Comparison of ENCODE assay signal across 14 mouse cellular contexts in the genomic region with DNA sequence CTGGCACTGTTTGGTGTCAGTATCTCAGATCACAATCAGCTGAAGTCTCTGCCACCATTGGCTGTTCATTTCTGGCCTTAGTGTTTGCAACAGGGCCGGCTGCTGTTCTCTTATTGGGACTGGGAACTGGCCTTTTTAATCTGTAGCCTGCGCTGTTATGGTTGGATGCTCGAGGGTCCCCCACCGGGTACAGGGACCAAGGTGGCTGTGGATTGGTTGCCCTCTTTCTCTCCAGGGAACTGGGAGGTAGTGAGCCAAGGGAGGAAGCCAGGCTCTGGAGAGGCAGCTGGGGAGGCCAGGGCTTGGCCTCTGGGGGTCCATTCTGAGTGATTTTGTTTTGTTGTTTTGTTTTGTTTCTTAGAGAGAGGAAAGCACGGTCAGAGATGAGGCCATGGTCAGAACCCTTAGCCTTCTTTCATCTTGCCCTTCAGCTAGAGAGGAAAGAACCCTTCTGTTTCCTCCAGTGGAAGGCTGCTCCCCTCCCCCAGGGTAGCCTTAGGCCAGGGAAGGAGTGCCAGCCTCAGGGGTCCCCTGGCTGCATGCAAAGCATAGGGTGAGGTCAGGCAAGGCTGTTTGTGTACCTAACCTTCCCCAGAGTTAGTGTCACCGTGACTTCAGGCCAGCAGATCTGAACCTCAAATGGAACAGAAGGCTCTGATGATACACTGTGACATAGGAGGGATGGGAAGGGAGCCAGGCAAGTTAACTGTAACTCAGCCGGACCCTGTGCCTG.
DNase-seq lines count a peak whose midpoint lies in the region; ATAC-seq and TF ChIP-seq lines count a peak whose summit lies in the region.
"Had no signal": no experiment of that assay in that cellular context is flagged by ENCODE, and none has a peak within 500 bp of the region (broad histone marks: within the 10 kb centered on the region; RNA-seq: fewer than 3 reads in every experiment).

No protein-coding gene starts in this region.

- no peak overlapping the region for H3K4me3 ChIP-seq in hindbrain, embryonic 16.5 days (ENCODE audit: low read length)
- H3K4me3 ChIP-seq in hindbrain, embryonic 11.5 days (ENCODE audit: low read depth, low read length) = no peak overlapping the region
- H3K4me3 ChIP-seq in neural tube, embryonic 13.5 days = no peak overlapping the region
- H3K4me3 ChIP-seq in embryonic facial prominence, embryonic 14.5 days (ENCODE audit: low read depth, low read length) = no peak overlapping the region; the same call in 1 of the 2 replicates
- no peak overlapping the region for H3K4me3 ChIP-seq in stomach, postnatal 0 days (ENCODE audit: low read depth, low read length)

- no peak overlapping the region for H3K27ac ChIP-seq in hindbrain, embryonic 16.5 days (ENCODE audit: low read depth, low read length)
- H3K27ac ChIP-seq in hindbrain, embryonic 11.5 days (ENCODE audit: low read depth, low read length) = no peak overlapping the region
- H3K27ac ChIP-seq in neural tube, embryonic 13.5 days (replicated peaks) = peak overlapping the region; percentile 53
- H3K27ac ChIP-seq in embryonic facial prominence, embryonic 14.5 days (replicated peaks; ENCODE audit: low read depth, low read length) = no peak overlapping the region
- H3K27ac ChIP-seq in stomach, postnatal 0 days (replicated peaks) = no peak overlapping the region

- TF ChIP-seq CTCF in stomach, postnatal 0 days (IDR thresholded peaks at IDR 0.05; ENCODE audit: low read depth) = no peak

- H3K36me3 ChIP-seq in hindbrain, embryonic 16.5 days (ENCODE audit: control insufficient read depth, insufficient read depth, low read length) = no peaks in the 10 kb centered on the region
- no peaks in the 10 kb centered on the region for H3K36me3 ChIP-seq in hindbrain, embryonic 11.5 days (ENCODE audit: control insufficient read depth, insufficient read depth, low read length)
- no peaks in the 10 kb centered on the region for H3K36me3 ChIP-seq in neural tube, embryonic 13.5 days
- no peaks in the 10 kb centered on the region for H3K36me3 ChIP-seq in embryonic facial prominence, embryonic 14.5 days (ENCODE audit: control insufficient read depth, insufficient read depth, low read length)
- no peaks in the 10 kb centered on the region for H3K36me3 ChIP-seq in stomach, postnatal 0 days (ENCODE audit: control insufficient read depth, insufficient read depth, low read length)

- no peak for DNase-seq in hindbrain, embryonic 11.5 days (ENCODE audit: low spot score)
- DNase-seq in neural tube, embryonic 10.5 days (ENCODE audit: extremely low spot score, low spot score) = no peak
- DNase-seq in embryonic facial prominence, embryonic 14.5 days (ENCODE audit: low spot score) = no peak
- no peak for DNase-seq in stomach, postnatal 0 days (ENCODE audit: low spot score)
- DNase-seq: adrenal gland, postnatal 14 days; gastrocnemius, postnatal 25 days; kidney, postnatal 14 days; lung, postnatal 36 days; right cerebral cortex, postnatal 25 days had no signal

- H3K9me3 ChIP-seq in hindbrain, embryonic 16.5 days (ENCODE audit: control insufficient read depth, low read length) = no peaks in the 10 kb centered on the region
- no peaks in the 10 kb centered on the region for H3K9me3 ChIP-seq in hindbrain, embryonic 11.5 days (ENCODE audit: control insufficient read depth, low read length)
- H3K9me3 ChIP-seq in neural tube, embryonic 13.5 days = no peaks in the 10 kb centered on the region
- H3K9me3 ChIP-seq in embryonic facial prominence, embryonic 14.5 days (ENCODE audit: control insufficient read depth, low read length) = no peaks in the 10 kb centered on the region
- no peaks in the 10 kb centered on the region for H3K9me3 ChIP-seq in stomach, postnatal 0 days (ENCODE audit: control insufficient read depth, low read length)

- no peak overlapping the region for H3K9ac ChIP-seq in hindbrain, embryonic 16.5 days (ENCODE audit: low read depth, low read length)
- no peak overlapping the region for H3K9ac ChIP-seq in hindbrain, embryonic 11.5 days (ENCODE audit: low read depth, low read length)
- H3K9ac ChIP-seq in neural tube, embryonic 13.5 days = no peak overlapping the region
- no peak overlapping the region for H3K9ac ChIP-seq in embryonic facial prominence, embryonic 14.5 days (ENCODE audit: low read depth, low read length)
- H3K9ac ChIP-seq in stomach, postnatal 0 days (ENCODE audit: low read length) = no peak overlapping the region

- H3K27me3 ChIP-seq in hindbrain, embryonic 16.5 days (replicated peaks; ENCODE audit: control insufficient read depth, insufficient read depth, low read length) = no peaks in the 10 kb centered on the region
- H3K27me3 ChIP-seq in hindbrain, embryonic 11.5 days (ENCODE audit: control insufficient read depth, insufficient read depth, low read length) = no peaks in the 10 kb centered on the region
- H3K27me3 ChIP-seq in neural tube, embryonic 13.5 days = no peaks in the 10 kb centered on the region
- H3K27me3 ChIP-seq in embryonic facial prominence, embryonic 14.5 days (replicated peaks; ENCODE audit: control insufficient read depth, insufficient read depth, low read length) = no peaks in the 10 kb centered on the region
- no peaks in the 10 kb centered on the region for H3K27me3 ChIP-seq in stomach, postnatal 0 days (ENCODE audit: control insufficient read depth, insufficient read depth, low read length)
- H3K27me3 ChIP-seq: CH12.LX had no signal

- 0 out of 2 replicates have a peak, but pooled peaks have one; percentile 34 for ATAC-seq in hindbrain, embryonic 16.5 days
- ATAC-seq in hindbrain, embryonic 11.5 days (ENCODE audit: low FRiP score) = no peak
- peak; percentile 64; the same call in 1 of the 2 replicates for ATAC-seq in neural tube, embryonic 13.5 days (ENCODE audit: low read depth)
- ATAC-seq in embryonic facial prominence, embryonic 14.5 days (ENCODE audit: low read depth) = no peak
- peak; percentile 21; the same call in 1 of the 2 replicates for ATAC-seq in stomach, postnatal 0 days (ENCODE audit: low FRiP score, low TSS enrichment)
- no peak for ATAC-seq in megakaryocyte progenitor cell, adult 5-6 weeks (replicated peaks; ENCODE audit: poor library complexity)
- ATAC-seq: forebrain, embryonic 14.5 days had no signal

- WGBS in hindbrain, embryonic 16.5 days = 24% methylated on average over 7 of the region's 7 CpGs
- 27% methylated on average over 7 of the region's 7 CpGs for WGBS in hindbrain, embryonic 11.5 days
- 39% methylated on average over 7 of the region's 7 CpGs for WGBS in neural tube, embryonic 13.5 days
- whole genome bisulfite sequencing in embryonic facial prominence, embryonic 14.5 days = 28% methylated on average over 7 of the region's 7 CpGs
- WGBS in stomach, postnatal 0 days = 55% methylated on average over 7 of the region's 7 CpGs

- no peak for TF ChIP-seq EP300 in stomach, postnatal 0 days (optimal IDR thresholded peaks at IDR 0.05)

- H3K4me2 ChIP-seq in hindbrain, embryonic 16.5 days (ENCODE audit: low read length) = no peak overlapping the region
- H3K4me2 ChIP-seq in hindbrain, embryonic 11.5 days (replicated peaks; ENCODE audit: low read depth, low read length) = no peak overlapping the region
- no peak overlapping the region for H3K4me2 ChIP-seq in neural tube, embryonic 13.5 days
- 0 out of 2 replicates have a peak overlapping the region, but pooled peaks have one; percentile 15 for H3K4me2 ChIP-seq in embryonic facial prominence, embryonic 14.5 days (ENCODE audit: low read depth, low read length)
- H3K4me2 ChIP-seq in stomach, postnatal 0 days (replicated peaks; ENCODE audit: low read depth) = no peak overlapping the region

- H3K4me1 ChIP-seq in hindbrain, embryonic 16.5 days (ENCODE audit: control insufficient read depth, insufficient read depth, low read depth, low read length) = 0 out of 2 replicates have a peak, but pooled peaks cover 2% of the 10 kb centered on the region
- no peaks in the 10 kb centered on the region for H3K4me1 ChIP-seq in hindbrain, embryonic 11.5 days (replicated peaks; ENCODE audit: control insufficient read depth, insufficient read depth, low read length)
- H3K4me1 ChIP-seq in neural tube, embryonic 13.5 days (replicated peaks) = peaks cover 22% of the 10 kb centered on the region
- peaks cover 6% of the 10 kb centered on the region; the same call in 1 of the 2 replicates for H3K4me1 ChIP-seq in embryonic facial prominence, embryonic 14.5 days (ENCODE audit: control insufficient read depth, insufficient read depth, low read length)
- H3K4me1 ChIP-seq in stomach, postnatal 0 days (replicated peaks; ENCODE audit: control insufficient read depth, insufficient read depth) = no peaks in the 10 kb centered on the region

Comparison
In these comparisons a context has a peak if more than half of its experiments do, and no peak if none do; other contexts are left out.
1. ATAC-seq: peak in hindbrain, embryonic 16.5 days (single experiment), neural tube, embryonic 13.5 days (single experiment) and stomach, postnatal 0 days (single experiment); none in hindbrain, embryonic 11.5 days (single experiment), embryonic facial prominence, embryonic 14.5 days (single experiment) and megakaryocyte progenitor cell, adult 5-6 weeks (single experiment).